Mouse (Mus musculus) cerebellum, postnatal 36 days (tissue): ENCODE measurements around the gene Cxcl16.
"Not testable (repeated sequence)": the region's sequence is repeated elsewhere in the genome, so short reads cannot be mapped to it uniquely, and the experiment has no call there.

Source experiments
- DNase-seq, 2 experiments: peaks; one replicate each; pipeline ENCODE4 v3.0.0; 2021 to 2022; ENCODE audit warnings: mixed read lengths in 2 of 2

Cxcl16 gene

GRCm38 (mm10) chr11:70451797-70452498, 7.8 kb downstream of the Cxcl16 start, which contains the start of gene Med11:
TSS of gene Med11 (plus strand) at chr11:70451919.
- DNase-seq: peak; percentile 98

- DNase-seq: peak in 1 of 2 experiments; percentile 24
Observed at GRCm38 (mm10) chr11:70450926-70451325, 8.9 kb downstream of the Cxcl16 start.

- DNase-seq: no peak
Observed at GRCm38 (mm10) chr11:70447373-70447772, 12.4 kb downstream of the Cxcl16 start.

GRCm38 (mm10) chr11:70446756-70447155, 13.0 kb downstream of the Cxcl16 start:
- no peak for DNase-seq

- no peak for DNase-seq
Observed at GRCm38 (mm10) chr11:70444667-70445066, 15.1 kb downstream of the Cxcl16 start.

- no peak for DNase-seq
Observed at GRCm38 (mm10) chr11:70443964-70444363, 15.8 kb downstream of the Cxcl16 start.

GRCm38 (mm10) chr11:70441882-70442281, 17.9 kb downstream of the Cxcl16 start:
- no peak for DNase-seq

- DNase-seq: no peak
Observed at GRCm38 (mm10) chr11:70440637-70441036, 19.1 kb downstream of the Cxcl16 start.

- DNase-seq: no peak
Observed at GRCm38 (mm10) chr11:70438728-70439374, 20.9 kb downstream of the Cxcl16 start.

GRCm38 (mm10) chr11:70437426-70437825, 22.4 kb downstream of the Cxcl16 start:
- DNase-seq: no peak

GRCm38 (mm10) chr11:70435476-70435875, 24.3 kb downstream of the Cxcl16 start:
- DNase-seq: no peak

- no peak for DNase-seq
Observed at GRCm38 (mm10) chr11:70433951-70434350, 25.8 kb downstream of the Cxcl16 start.

- no peak for DNase-seq
Observed at GRCm38 (mm10) chr11:70433569-70433943, 26.2 kb downstream of the Cxcl16 start.

- DNase-seq: peak in 1 of 2 experiments; percentile 62
Observed at GRCm38 (mm10) chr11:70432895-70433568, 26.8 kb downstream of the Cxcl16 start.

- DNase-seq: peak; percentile 97 to 99
Observed at GRCm38 (mm10) chr11:70432048-70432894, 27.5 kb downstream of the Cxcl16 start, which contains the start of gene Arrb2. TSS of gene Arrb2 (plus strand) at chr11:70432635.

GRCm38 (mm10) chr11:70431574-70431973, 28.2 kb downstream of the Cxcl16 start:
- no peak for DNase-seq

GRCm38 (mm10) chr11:70426598-70426997, 33.2 kb downstream of the Cxcl16 start:
- DNase-seq: not testable (repeated sequence)

GRCm38 (mm10) chr11:70419486-70419885, 40.3 kb downstream of the Cxcl16 start:
- no peak for DNase-seq

- DNase-seq: no peak
Observed at GRCm38 (mm10) chr11:70418199-70418598, 41.6 kb downstream of the Cxcl16 start.

GRCm38 (mm10) chr11:70413961-70414360, 45.8 kb downstream of the Cxcl16 start:
- peak; percentile 73 to 87 for DNase-seq

- no peak for DNase-seq
Observed at GRCm38 (mm10) chr11:70412591-70412990, 47.2 kb downstream of the Cxcl16 start.

- DNase-seq: no peak
Observed at GRCm38 (mm10) chr11:70410297-70410643, 49.5 kb downstream of the Cxcl16 start.
